Mouse (Mus musculus) stomach, embryonic 14.5 days (tissue): ENCODE data around the gene E2f3. TPM values are rescaled to one million over a fixed set of nuclear protein-coding genes. Genes with fewer than 3 reads are reported as not detected.

ENCODE experiments used
- ATAC-seq: fragments of 200-750 bp; cut with Nextera tagmentation; 2 replicates; pipeline ENCODE4 v1.8.0; 2017; ENCODE audit warnings: low read depth, moderate TSS enrichment; ENCODE audit not compliant: insufficient number of reproducible peaks, insufficient read depth, low FRiP score
- H3K27ac ChIP-seq: fragments of 300-500 bp; sonication (generic); 2 replicates; pipeline ENCODE4 v1.5.1; 2014; ENCODE audit warnings: mild to moderate bottlenecking, low read length, moderate library complexity, mixed read lengths
- H3K27me3 ChIP-seq: fragments of 300-500 bp; sonication (generic); 2 replicates; pipeline ENCODE4 v1.6.1; 2014; ENCODE audit warnings: low read length, control low read depth, mixed read lengths; ENCODE audit not compliant: control insufficient read depth, insufficient read depth
- H3K36me3 ChIP-seq: fragments of 300-500 bp; sonication (generic); 2 replicates; pipeline ENCODE4 v1.6.1; 2014; ENCODE audit warnings: mild to moderate bottlenecking, control low read depth, low read length, moderate library complexity, mixed read lengths; ENCODE audit not compliant: control insufficient read depth, insufficient read depth
- H3K4me1 ChIP-seq: fragments of 300-500 bp; sonication (generic); 2 replicates; pipeline ENCODE4 v1.6.1; 2014; ENCODE audit warnings: low read length, control low read depth, mixed read lengths; ENCODE audit not compliant: control insufficient read depth, insufficient read depth
- H3K4me2 ChIP-seq: fragments of 300-500 bp; sonication (generic); replicated peaks from 2 replicates; pipeline ENCODE4 v1.6.1; 2014; ENCODE audit warnings: low read depth, low read length, control low read depth
- H3K4me3 ChIP-seq: fragments of 300-500 bp; sonication (generic); 2 replicates; pipeline ENCODE4 v1.5.1; 2014; ENCODE audit warnings: low read depth, low read length, control low read depth
- H3K9ac ChIP-seq: fragments of 300-500 bp; sonication (generic); replicated peaks from 2 replicates; pipeline ENCODE4 v1.6.1; 2014; ENCODE audit warnings: low read depth, mild to moderate bottlenecking, control low read depth, low read length, moderate library complexity, mixed read lengths
- H3K9me3 ChIP-seq: fragments of 300-500 bp; sonication (generic); 2 replicates; pipeline ENCODE4 v1.6.1; 2016; ENCODE audit warnings: low read depth, low read length, control low read depth; ENCODE audit not compliant: control insufficient read depth
- WGBS: fragments of 180-500 bp; shearing (Covaris S2); extraction: QIAGEN DNeasy Blood & Tissue Kit; methylation state at CpG from one replicate; pipeline ENCODE4 v1.1.7; 2014; 5-methylcytosine and 5-hydroxymethylcytosine counted together
- polyA plus RNA-seq: library from polyadenylated mRNA; unstranded; fragments of >200 nt; fragmentation: Nextera tagmentation; extraction: Ambion mirVana; gene quantifications from 2 replicates; pipeline ENCODE4 v1.2.1, GENCODE M21; 2014

Gene E2f3
- polyA plus RNA-seq, 1 experiment from 2014 or later, result 11.3 TPM

DNA sequence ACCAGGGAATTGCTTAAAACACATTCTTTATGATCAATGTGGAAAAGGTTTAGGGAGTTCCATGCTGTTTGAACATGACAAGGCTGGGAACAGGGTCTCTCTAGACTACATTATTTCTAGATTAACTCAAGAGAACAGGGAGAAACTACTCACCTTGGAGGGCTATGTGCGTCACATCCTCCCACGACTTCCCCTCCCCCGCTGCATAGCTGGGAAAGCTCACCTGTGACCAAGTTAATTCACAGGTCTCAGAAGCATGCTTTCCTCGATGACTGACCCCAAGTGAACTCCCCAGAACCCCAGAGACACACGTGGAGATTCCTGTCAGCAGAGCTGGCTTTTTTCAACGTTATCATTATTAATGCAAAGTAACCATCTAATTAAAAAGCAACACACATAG is 47.1 kb downstream of the E2f3 start:
- WGBS, result 60% methylated on average over 6 of the region's 6 CpGs
- Histone ChIP-seq H3K9me3 (no peaks in the 10 kb centered on the region), H3K4me1 (0 out of 2 replicates have a peak, but pooled peaks cover 5% of the 10 kb centered on the region), H3K4me3 (no peak overlapping the region), H3K9ac (no peak overlapping the region), H3K36me3 (no peaks in the 10 kb centered on the region), H3K4me2 (no peak overlapping the region), H3K27me3 (no peaks in the 10 kb centered on the region), H3K27ac (no peak overlapping the region)
- no peak for ATAC-seq

- Histone ChIP-seq H3K27me3 (no peaks in the 10 kb centered on the region), H3K4me3 (no peak overlapping the region), H3K36me3 (no peaks in the 10 kb centered on the region; the same call in 1 of the 2 replicates), H3K9ac (no peak overlapping the region), H3K27ac (no peak overlapping the region), H3K4me1 (no peaks in the 10 kb centered on the region), H3K9me3 (no peaks in the 10 kb centered on the region), H3K4me2 (no peak overlapping the region)
- whole genome bisulfite sequencing, result 77% methylated on average over 3 of the region's 3 CpGs
- ATAC-seq, result no peak
These were observed 59.7 kb downstream of the E2f3 start for GRCm38 (mm10) chr13:29926168-29926567.

GRCm38 (mm10) chr13:29919841-29920240 is 66.0 kb downstream of the E2f3 start:
- no peak for ATAC-seq
- H3K36me3 ChIP-seq, result peaks cover 30% of the 10 kb centered on the region; the same call in 1 of the 2 replicates
- H3K4me1 ChIP-seq, result no peaks in the 10 kb centered on the region
- H3K4me2 ChIP-seq, result no peak overlapping the region
- WGBS, result 86% methylated on average over 7 of the region's 7 CpGs
- H3K9me3 ChIP-seq, result no peaks in the 10 kb centered on the region
- no peaks in the 10 kb centered on the region for H3K27me3 ChIP-seq
- no peak overlapping the region for H3K27ac ChIP-seq
- H3K4me3 ChIP-seq, result no peak overlapping the region
- H3K9ac ChIP-seq, result no peak overlapping the region

DNA sequence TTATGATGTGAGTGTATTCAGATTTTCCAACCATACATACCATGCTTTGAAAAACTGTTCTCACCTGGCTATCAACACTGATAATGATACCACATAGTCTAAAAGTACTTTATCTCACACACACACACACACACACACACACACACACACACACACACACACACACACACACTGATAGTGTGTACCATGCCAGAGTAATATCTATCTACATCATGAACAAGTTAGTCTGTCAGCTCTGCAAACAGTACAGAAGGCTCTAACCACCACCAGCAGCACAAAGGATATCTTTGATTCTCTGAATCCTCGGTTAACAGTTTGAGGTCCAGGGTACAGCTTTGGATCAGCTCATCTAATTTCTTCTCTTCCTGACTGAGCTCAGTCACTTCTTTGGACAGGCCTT is 69.3 kb downstream of the E2f3 start:
- Histone ChIP-seq H3K9ac (no peak overlapping the region), H3K4me1 (no peaks in the 10 kb centered on the region), H3K36me3 (peaks cover 48% of the 10 kb centered on the region), H3K4me2 (no peak overlapping the region), H3K27ac (no peak overlapping the region), H3K9me3 (no peaks in the 10 kb centered on the region), H3K27me3 (no peaks in the 10 kb centered on the region), H3K4me3 (no peak overlapping the region)
- no peak for ATAC-seq
- WGBS, result 60% methylated on average over 1 of the region's 1 CpGs

DNA sequence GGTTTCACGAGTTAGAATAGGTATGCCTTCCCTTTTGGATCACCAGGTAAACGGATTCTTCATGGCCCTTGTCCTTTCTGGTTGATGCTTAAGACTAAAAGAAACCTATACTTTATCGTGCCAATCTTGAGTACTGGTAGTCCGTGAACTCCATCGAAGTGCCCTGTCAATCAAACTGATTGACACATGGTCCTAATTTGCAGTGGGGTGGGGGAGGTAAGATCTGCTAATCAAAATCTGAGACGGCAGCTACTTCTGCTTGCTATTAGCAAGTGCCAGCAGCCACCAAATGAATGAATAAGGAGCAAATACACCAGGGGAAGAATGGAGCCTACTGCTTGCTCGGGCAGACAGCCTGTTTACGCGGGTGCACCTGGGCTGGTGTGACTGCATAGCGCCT is 72.3 kb downstream of the E2f3 start:
- Histone ChIP-seq H3K27me3 (no peaks in the 10 kb centered on the region), H3K9me3 (no peaks in the 10 kb centered on the region), H3K36me3 (peaks cover 71% of the 10 kb centered on the region), H3K4me1 (no peaks in the 10 kb centered on the region), H3K4me2 (no peak overlapping the region), H3K9ac (no peak overlapping the region), H3K4me3 (no peak overlapping the region), H3K27ac (no peak overlapping the region)
- ATAC-seq, result no peak
- 90% methylated on average over 10 of the region's 10 CpGs for WGBS

DNA sequence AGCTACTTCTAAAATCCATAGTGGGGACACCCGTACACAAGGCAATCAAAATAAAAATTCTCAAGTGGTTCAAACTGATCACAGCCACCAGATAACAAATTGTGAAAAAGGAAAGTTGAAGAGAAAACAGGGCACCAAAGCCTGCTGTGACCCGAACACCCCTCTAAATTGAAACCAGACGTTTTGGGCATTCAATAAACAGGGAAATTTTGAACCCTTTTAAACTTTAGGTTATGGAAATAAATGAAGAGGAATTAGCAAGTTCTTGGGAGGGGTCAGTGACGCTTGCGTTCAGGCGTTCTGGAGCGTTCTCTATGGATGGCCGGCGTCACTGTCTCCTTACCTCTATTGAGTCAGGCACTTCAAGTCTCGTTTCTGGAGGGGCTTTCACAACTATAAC is 72.8 kb downstream of the E2f3 start:
- no peak overlapping the region for H3K4me2 ChIP-seq
- H3K36me3 ChIP-seq, result peaks cover 69% of the 10 kb centered on the region
- H3K27ac ChIP-seq, result no peak overlapping the region
- H3K4me3 ChIP-seq, result no peak overlapping the region
- no peak overlapping the region for H3K9ac ChIP-seq
- ATAC-seq, result no peak
- H3K4me1 ChIP-seq, result no peaks in the 10 kb centered on the region
- no peaks in the 10 kb centered on the region for H3K9me3 ChIP-seq
- 90% methylated on average over 10 of the region's 10 CpGs for WGBS
- H3K27me3 ChIP-seq, result no peaks in the 10 kb centered on the region

- H3K4me1 ChIP-seq, result no peaks in the 10 kb centered on the region
- H3K36me3 ChIP-seq, result peaks cover 68% of the 10 kb centered on the region
- no peak overlapping the region for H3K27ac ChIP-seq
- H3K27me3 ChIP-seq, result no peaks in the 10 kb centered on the region
- H3K4me2 ChIP-seq, result no peak overlapping the region
- H3K4me3 ChIP-seq, result no peak overlapping the region
- WGBS, result 97% methylated on average over 8 of the region's 8 CpGs
- no peaks in the 10 kb centered on the region for H3K9me3 ChIP-seq
- H3K9ac ChIP-seq, result no peak overlapping the region
- ATAC-seq, result no peak
These were observed 73.6 kb downstream of the E2f3 start for GRCm38 (mm10) chr13:29912251-29912650.

GRCm38 (mm10) chr13:29911141-29911540 is 74.7 kb downstream of the E2f3 start:
- H3K27ac ChIP-seq, result no peak overlapping the region

DNA sequence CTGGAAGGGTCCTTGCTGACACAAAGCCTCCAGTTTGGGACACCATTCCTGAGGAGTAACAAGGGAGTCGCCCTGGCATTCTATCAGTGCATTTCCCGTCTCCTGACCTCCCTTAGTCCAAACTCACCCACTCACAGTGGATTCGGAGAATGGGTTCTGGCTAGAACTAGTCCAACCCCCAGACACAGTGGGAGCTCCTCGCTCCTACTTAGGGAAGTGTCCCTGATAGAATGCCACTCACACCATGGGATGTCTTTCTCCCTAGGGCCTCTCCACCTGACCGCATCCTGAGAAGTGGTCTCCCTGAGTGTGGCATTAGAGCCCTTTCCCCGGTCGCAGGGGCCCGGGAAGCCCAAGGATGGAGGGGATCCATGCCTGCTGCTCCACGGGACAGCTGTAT is 77.4 kb downstream of the E2f3 start:
- H3K36me3 ChIP-seq, result peaks cover 45% of the 10 kb centered on the region
- 95% methylated on average over 9 of the region's 9 CpGs for WGBS
- no peak overlapping the region for H3K9ac ChIP-seq
- H3K27me3 ChIP-seq, result no peaks in the 10 kb centered on the region
- H3K4me3 ChIP-seq, result no peak overlapping the region
- peaks cover 8% of the 10 kb centered on the region; the same call in 1 of the 2 replicates for H3K9me3 ChIP-seq
- no peak overlapping the region for H3K27ac ChIP-seq
- no peak overlapping the region for H3K4me2 ChIP-seq
- no peaks in the 10 kb centered on the region for H3K4me1 ChIP-seq
- no peak for ATAC-seq

More at GRCm38 (mm10) chr13:29911141-29911540, 74.7 kb downstream of the E2f3 start:
- no peaks in the 10 kb centered on the region for H3K27me3 ChIP-seq
- ATAC-seq, result no peak
- peaks cover 64% of the 10 kb centered on the region for H3K36me3 ChIP-seq
- 94% methylated on average over 3 of the region's 3 CpGs for WGBS
- H3K9me3 ChIP-seq, result no peaks in the 10 kb centered on the region
- H3K4me3 ChIP-seq, result no peak overlapping the region
- no peak overlapping the region for H3K4me2 ChIP-seq
- no peak overlapping the region for H3K9ac ChIP-seq
- no peaks in the 10 kb centered on the region for H3K4me1 ChIP-seq
